Mouse (Mus musculus) lung, postnatal 25 days (tissue): ENCODE data around the gene Gm10577.

ENCODE experiments used
- DNase-seq: peaks from one replicate; pipeline ENCODE4 v3.0.0; 2022; ENCODE audit warnings: low spot score

Gene Gm10577

DNA sequence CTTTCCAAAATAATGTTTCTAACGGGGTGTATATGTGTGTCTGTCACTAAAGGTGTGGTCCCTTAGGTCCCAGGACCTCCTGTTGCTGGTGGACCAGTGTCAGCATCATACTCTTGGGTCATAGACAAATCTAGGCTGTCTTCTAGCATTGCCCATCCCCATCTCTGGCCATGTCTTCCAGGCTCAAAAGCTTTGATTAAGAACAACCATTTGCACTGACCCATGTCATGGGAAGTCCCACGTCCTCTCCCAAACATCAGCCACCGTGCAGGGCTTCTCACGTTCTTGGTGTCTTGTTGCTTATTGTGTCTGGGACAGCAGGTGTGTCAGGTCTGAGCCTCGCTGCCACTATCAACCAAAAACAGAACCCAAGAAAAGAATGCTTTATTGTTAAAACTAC, 24.9 kb downstream of the Gm10577 start:
- no peak for DNase-seq

DNA sequence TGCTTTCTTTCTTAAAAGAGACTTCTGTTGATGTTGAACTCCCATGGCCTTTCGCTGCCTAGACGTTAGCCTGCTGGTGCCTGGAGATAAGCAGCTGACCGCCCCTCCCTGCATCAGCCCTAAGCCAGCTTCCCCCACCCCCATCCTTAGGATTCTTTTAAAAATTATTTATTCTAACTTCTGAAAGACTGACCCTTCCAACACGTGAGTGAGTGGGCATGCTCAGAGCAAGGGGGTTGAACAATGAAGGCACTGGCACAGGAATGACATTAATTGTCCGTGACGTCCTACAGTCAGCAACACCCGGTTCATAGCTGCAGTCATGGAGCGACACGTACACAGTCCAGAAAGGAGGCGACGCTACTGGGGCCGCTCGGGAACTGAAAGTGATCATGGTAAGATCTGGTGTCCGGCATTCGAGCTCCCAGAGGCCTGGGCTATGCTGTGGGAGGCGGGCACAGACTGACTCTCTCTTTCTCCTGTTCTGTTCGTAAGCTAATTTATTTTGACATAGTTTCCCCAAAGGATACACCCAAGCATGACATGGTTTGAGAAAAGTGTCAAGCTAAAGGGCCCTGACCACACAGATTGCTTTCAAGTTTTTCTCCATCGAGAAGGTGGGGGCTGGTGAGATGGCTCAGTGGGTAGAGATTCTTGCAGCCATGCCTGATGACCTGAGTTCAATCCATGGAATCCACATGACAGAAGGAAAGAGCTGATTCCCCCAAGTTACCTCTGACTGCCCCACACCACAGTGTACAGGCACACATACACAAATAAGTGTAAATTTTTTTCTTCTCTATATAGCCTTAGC, 25.8 kb downstream of the Gm10577 start:
- DNase-seq = no peak

DNA sequence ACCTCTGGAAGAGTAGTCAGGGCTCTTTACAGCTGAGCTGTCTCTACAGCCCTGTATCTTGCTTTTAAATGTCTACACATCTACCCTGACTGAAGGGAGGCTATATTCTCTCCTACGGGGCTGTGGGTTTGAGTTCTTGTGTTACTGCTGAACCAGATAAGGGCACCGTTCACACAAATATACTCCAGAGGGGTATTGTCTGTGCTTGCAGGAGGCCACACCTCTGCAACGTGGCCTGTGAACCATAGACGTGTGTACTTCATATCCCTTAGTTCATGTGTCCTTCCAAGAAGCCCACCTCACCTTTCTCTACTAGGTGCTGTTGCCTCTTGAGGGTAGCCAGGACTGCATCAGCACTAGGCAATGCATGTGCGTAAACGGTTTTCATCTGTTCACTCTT, 28.4 kb downstream of the Gm10577 start:
- no peak for DNase-seq

DNA sequence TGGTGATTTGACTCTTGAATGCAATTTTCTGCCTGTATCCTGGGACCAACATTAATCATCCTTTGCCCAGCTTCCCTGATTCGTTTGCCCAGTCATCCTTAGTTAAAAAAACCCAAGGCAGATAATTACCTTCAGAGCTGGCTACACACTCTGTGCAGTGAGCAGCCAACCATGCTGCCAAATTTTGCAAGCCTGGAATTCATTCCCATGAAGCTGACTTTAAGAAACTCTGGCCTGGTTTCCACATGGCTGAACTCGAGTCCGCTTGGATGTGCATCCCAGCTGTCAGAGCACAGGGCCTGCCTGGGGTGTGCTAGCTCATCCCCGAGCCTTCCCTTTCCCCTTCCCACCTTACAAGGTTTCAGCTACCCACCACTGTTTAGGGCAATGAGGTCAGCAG, 29.5 kb downstream of the Gm10577 start:
- DNase-seq = peak; percentile 10

DNA sequence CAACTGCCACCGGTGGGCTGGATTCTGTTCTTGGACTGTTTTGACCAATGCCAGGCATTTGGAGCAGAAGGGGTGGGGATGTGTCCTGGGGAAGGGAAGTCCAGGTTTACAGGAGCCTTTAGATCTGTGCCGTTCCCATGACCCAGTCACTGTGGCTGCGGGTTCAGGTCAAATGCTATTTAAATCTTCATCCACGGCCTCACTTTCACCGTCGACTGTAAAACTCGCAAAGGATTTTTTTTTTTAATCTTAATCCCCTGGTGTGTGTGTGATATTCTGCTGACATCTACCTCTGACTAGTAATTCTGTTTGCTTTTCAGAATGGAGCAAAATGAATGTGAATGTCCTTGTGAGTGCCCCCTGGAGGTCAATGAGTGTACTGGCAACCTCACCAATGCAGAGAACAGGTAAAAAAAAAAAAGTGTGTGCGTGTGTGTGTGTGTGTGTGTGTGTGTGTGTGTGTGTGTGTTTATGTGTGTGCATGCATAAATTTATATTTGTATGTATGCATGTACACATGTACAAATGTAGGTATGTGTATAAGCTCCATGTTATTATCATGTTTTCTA, 32.2 kb downstream of the Gm10577 start:
- DNase-seq = peak; percentile 35

DNA sequence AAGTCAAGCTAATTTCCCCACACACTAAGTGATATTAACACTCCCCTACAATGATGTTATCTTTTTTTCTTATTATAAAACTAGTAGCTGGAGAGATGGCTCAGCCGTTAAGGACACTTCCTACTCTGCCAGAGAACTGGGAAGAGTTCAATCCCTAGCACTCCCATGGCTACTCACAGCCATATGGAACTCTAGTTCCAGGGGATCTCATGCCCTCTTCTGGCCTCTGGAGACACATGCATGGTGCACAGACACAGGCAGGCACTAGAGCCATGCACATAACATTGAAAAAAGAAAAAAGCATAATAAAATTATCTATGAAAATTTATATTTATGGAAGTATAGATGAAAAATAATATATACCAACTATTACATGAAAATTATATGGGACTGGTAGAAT, 33.3 kb downstream of the Gm10577 start:
- DNase-seq = no peak

DNA sequence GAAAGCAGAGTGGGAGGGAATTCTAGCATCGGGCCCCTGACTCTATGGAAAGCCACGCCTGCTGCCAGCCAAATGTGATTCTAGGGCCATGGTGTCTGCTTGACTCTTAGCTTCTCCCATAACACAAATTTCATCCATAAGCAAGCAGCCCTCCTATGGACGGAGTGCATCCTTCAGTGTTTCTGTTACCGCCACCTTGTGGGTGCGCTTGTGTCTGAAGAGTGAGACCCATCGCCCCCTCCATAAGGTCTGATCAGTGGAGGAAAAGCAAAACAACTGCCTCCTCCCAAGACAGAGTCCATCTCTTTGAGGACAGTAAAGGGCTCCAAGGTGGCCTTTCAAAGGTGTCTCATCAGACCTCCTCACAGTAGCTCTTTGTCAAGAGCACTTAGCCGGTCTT, 43.0 kb downstream of the Gm10577 start:
- DNase-seq = no peak

DNA sequence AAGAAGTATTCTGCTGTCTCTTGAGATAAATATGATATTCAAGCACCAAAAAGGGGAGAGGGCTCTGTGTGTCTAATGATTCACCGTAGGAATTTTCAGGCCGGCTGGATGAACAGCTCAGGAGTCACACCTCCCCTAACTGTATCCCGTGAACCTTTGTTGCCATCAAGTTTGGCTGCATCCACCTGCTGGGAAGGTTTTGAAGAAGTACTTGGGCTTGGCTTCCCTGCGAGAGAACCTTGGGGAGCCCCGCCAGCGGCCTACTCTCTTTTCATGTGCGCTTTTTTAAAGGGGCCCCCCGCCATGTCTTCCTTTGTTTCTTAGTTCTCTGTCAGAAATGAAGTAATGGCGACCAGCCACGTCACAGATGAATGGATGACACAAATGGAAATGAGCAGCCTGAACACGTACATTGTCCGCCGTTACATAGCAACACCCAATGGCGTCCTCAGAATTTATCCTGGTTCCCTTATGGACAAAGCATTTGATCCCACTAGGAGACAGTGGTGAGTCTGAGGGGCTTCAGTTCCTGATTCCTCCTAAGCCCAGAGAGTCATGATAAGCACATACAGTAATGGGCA, 46.0 kb downstream of the Gm10577 start:
- no peak for DNase-seq

DNA sequence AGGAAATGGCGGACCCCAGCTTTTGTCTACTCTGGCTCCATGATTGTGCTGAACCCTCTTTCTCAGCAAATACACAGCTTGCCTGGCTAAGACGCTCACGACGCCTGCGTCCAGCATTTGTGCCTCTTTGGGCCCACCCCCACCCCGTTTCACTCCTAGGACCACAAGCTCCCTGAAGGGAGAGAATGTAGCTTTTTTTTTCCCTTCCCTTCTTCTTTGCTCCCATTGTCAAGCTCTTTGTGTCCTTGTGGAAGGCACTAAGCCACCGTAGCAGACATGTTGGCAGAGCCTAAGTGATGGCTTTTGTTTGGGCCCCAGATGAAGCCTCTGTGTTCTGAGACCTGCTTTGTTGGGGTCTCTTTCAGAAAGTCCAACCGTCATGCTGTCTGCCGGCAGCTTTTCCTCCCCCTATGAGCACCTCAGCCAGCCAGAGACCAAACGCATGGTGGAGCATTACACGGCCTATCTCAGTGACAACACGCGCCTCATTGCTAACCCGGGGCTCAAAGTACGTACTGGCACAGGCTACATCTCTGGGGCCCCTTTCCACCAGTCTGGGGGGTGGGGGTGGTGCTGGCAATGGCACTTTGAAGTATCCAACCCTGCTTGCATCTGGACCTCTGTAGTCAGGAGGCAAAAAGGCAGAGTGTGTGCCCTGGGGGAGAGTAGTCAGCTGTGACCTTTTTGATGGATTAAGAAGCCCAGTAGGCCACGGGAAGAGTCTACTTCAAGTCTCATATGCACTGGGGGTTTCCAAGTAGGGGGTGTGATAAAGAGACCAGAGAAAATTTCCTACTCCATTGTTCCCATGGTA, 46.6 kb downstream of the Gm10577 start:
- no peak for DNase-seq
